In the genomic region with DNA sequence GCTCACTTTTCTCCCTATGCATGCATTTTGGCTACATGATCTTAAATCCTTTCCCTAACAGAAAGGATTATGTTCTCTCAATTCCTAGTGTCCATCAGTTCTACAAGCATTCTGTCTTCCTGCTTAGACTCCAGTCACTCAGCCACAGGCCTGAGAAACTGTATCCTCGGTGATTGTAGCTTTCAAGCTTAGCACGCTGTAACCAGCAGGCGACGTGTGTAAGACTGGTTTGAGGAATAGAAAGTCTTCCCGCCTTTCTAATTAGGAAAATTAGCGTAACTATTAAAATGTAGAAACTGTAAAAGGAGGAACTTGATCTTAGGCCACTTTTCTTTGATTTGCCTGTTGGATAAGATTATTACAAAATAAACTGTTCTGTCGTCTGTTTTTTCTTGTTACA, we compare ENCODE assay signal across 23 mouse cellular contexts. TPM values are rescaled to one million over a fixed set of nuclear protein-coding genes. Genes with fewer than 3 reads are reported as not detected.
DNase-seq lines count a peak whose midpoint lies in the region; ATAC-seq and TF ChIP-seq lines count a peak whose summit lies in the region.
"Had no signal": no experiment of that assay in that cellular context is flagged by ENCODE, and none has a peak within 500 bp of the region (broad histone marks: within the 10 kb centered on the region; RNA-seq: fewer than 3 reads in every experiment).

No protein-coding gene starts in this region.

- H3K4me2 ChIP-seq in liver, embryonic 13.5 days, result no peak overlapping the region
- no peak overlapping the region for H3K4me2 ChIP-seq in liver, embryonic 12.5 days
- H3K4me2 ChIP-seq: embryonic facial prominence, embryonic 13.5 days; forebrain, embryonic 13.5 days; intestine, embryonic 15.5 days; neural tube, embryonic 15.5 days had no signal

- ATAC-seq in liver, embryonic 13.5 days (ENCODE audit: low read depth), result no peak
- ATAC-seq in liver, embryonic 12.5 days, result no peak
- peak; percentile 38 for ATAC-seq in megakaryocyte progenitor cell, adult 5-6 weeks (replicated peaks; ENCODE audit: poor library complexity)
- ATAC-seq: forebrain, embryonic 13.5 days; hindbrain, embryonic 16.5 days; intestine, embryonic 15.5 days had no signal

- H3K27me3 ChIP-seq in liver, embryonic 13.5 days, result no peaks in the 10 kb centered on the region
- no peaks in the 10 kb centered on the region for H3K27me3 ChIP-seq in liver, embryonic 12.5 days (replicated peaks)
- H3K27me3 ChIP-seq: embryonic facial prominence, embryonic 13.5 days; forebrain, embryonic 13.5 days; intestine, embryonic 15.5 days; neural tube, embryonic 15.5 days had no signal

- no peak for DNase-seq in liver, embryonic 13.5 days
- peak; percentile 61 for DNase-seq in A20 (ENCODE audit: low read depth, low spot score)
- no peak for DNase-seq in right cerebral cortex, postnatal 10 days (ENCODE audit: low spot score in 2 of 2)
- DNase-seq in adipocyte (ENCODE audit: low spot score), result no peak
- DNase-seq: adrenal gland, adult 2 months; gastrocnemius, postnatal 36 days; kidney, adult 9 months; kidney, postnatal 25 days; lung, adult 18-20 months; lung, postnatal 10 days; right cerebral cortex, postnatal 25 days; thymus, adult 2 months had no signal

- no peak for TF ChIP-seq CTCF in bone marrow macrophage, adult 2 months (IDR thresholded peaks at IDR 0.05; ENCODE audit: low read depth, low read length)

- H3K4me3 ChIP-seq in liver, embryonic 13.5 days (replicated peaks), result no peak overlapping the region
- H3K4me3 ChIP-seq in liver, embryonic 12.5 days, result no peak overlapping the region
- H3K4me3 ChIP-seq in bone marrow macrophage, adult 2 months (ENCODE audit: insufficient read depth, low read length), result no peak overlapping the region
- H3K4me3 ChIP-seq: embryonic facial prominence, embryonic 13.5 days; forebrain, embryonic 13.5 days; hindbrain, embryonic 10.5 days; intestine, embryonic 15.5 days; layer of hippocampus, adult 2 months; neural tube, embryonic 15.5 days had no signal

- H3K9me3 ChIP-seq in liver, embryonic 13.5 days (replicated peaks), result no peaks in the 10 kb centered on the region
- H3K9me3 ChIP-seq in liver, embryonic 12.5 days (replicated peaks), result no peaks in the 10 kb centered on the region
- H3K9me3 ChIP-seq: embryonic facial prominence, embryonic 13.5 days; forebrain, embryonic 13.5 days; hindbrain, embryonic 10.5 days; intestine, embryonic 15.5 days; neural tube, embryonic 15.5 days had no signal

- 82% methylated on average over 7 of the region's 7 CpGs for whole genome bisulfite sequencing in liver, embryonic 13.5 days (ENCODE audit: insufficient replicate concordance)
- WGBS in liver, embryonic 12.5 days (ENCODE audit: insufficient replicate concordance), result 79% methylated on average over 7 of the region's 7 CpGs

- H3K36me3 ChIP-seq in liver, embryonic 13.5 days, result peaks cover 13% of the 10 kb centered on the region; the same call in 1 of the 2 replicates
- peaks cover 32% of the 10 kb centered on the region for H3K36me3 ChIP-seq in liver, embryonic 12.5 days
- H3K36me3 ChIP-seq: intestine, embryonic 15.5 days; neural tube, embryonic 15.5 days had no signal

- H3K9ac ChIP-seq in liver, embryonic 13.5 days, result peak overlapping the region; percentile 16; the same call in 1 of the 2 replicates
- no peak overlapping the region for H3K9ac ChIP-seq in liver, embryonic 12.5 days
- H3K9ac ChIP-seq: embryonic facial prominence, embryonic 13.5 days; forebrain, embryonic 13.5 days; intestine, embryonic 15.5 days; neural tube, embryonic 15.5 days had no signal

- peak overlapping the region; percentile 45; the same call in 1 of the 2 replicates for H3K27ac ChIP-seq in liver, embryonic 13.5 days
- no peak overlapping the region for H3K27ac ChIP-seq in liver, embryonic 12.5 days
- peak overlapping the region; percentile 17; the same call in 1 of the 2 replicates for H3K27ac ChIP-seq in bone marrow macrophage, adult 2 months (ENCODE audit: insufficient read depth, low read depth, low read length)
- H3K27ac ChIP-seq: embryonic facial prominence, embryonic 13.5 days; forebrain, embryonic 13.5 days; hindbrain, embryonic 10.5 days; intestine, embryonic 15.5 days; layer of hippocampus, adult 2 months; neural tube, embryonic 15.5 days; stomach, postnatal 0 days had no signal

- TF ChIP-seq POLR2A in bone marrow macrophage, adult 2 months (IDR thresholded peaks at IDR 0.05; ENCODE audit: borderline replicate concordance, low read depth, low read length), result no peak

- peaks cover 85% of the 10 kb centered on the region for H3K4me1 ChIP-seq in liver, embryonic 13.5 days (replicated peaks)
- H3K4me1 ChIP-seq in liver, embryonic 12.5 days, result peaks cover 86% of the 10 kb centered on the region
- peaks cover 37% of the 10 kb centered on the region for H3K4me1 ChIP-seq in bone marrow macrophage, adult 2 months (ENCODE audit: control insufficient read depth, insufficient read depth, low read length)

RNA-seq across cellular contexts. Expression of a gene that starts 9.5 kb away (rescaled TPM):
- polyA plus RNA-seq in liver, embryonic 13.5 days (2015; fragmentation: Nextera tagmentation; extraction: Ambion mirVana), result 9.8 and 10.1 TPM in 2 replicates
- polyA plus RNA-seq in liver, embryonic 12.5 days (2016; fragmentation: Nextera tagmentation; extraction: Ambion mirVana), result 11.3 and 12.0 TPM in 2 replicates
- polyA plus RNA-seq in bone marrow macrophage, adult 2 months (2012; ENCODE audit: insufficient read depth, insufficient read length, missing spikeins), result 10.8 and 11.8 TPM in 2 replicates
- total RNA-seq in megakaryocyte progenitor cell, adult 5-6 weeks (2015), result 37.9 and 38.3 TPM in 2 replicates
- 62.1 and 68.0 TPM in 2 replicates for total RNA-seq in megakaryocyte progenitor cell, adult 5-6 weeks (2017)

RNA-seq across cellular contexts. Expression of a gene that starts 39.3 kb away (rescaled TPM):
- polyA plus RNA-seq in liver, embryonic 13.5 days (2015; fragmentation: Nextera tagmentation; extraction: Ambion mirVana), result 64.6 and 68.2 TPM in 2 replicates
- 60.7 and 65.5 TPM in 2 replicates for polyA plus RNA-seq in liver, embryonic 12.5 days (2016; fragmentation: Nextera tagmentation; extraction: Ambion mirVana)
- polyA plus RNA-seq in bone marrow macrophage, adult 2 months (2012; ENCODE audit: insufficient read depth, insufficient read length, missing spikeins), result 75.3 and 89.0 TPM in 2 replicates
- 161 and 177 TPM in 2 replicates for total RNA-seq in megakaryocyte progenitor cell, adult 5-6 weeks (2015)
- total RNA-seq in megakaryocyte progenitor cell, adult 5-6 weeks (2017), result 126 and 144 TPM in 2 replicates

RNA-seq across cellular contexts. Expression of a gene that starts 60.0 kb away (rescaled TPM):
- polyA plus RNA-seq in liver, embryonic 13.5 days (2015; fragmentation: Nextera tagmentation; extraction: Ambion mirVana), result 140 and 149 TPM in 2 replicates
- 162 and 173 TPM in 2 replicates for polyA plus RNA-seq in liver, embryonic 12.5 days (2016; fragmentation: Nextera tagmentation; extraction: Ambion mirVana)
- 29.6 and 33.5 TPM in 2 replicates for polyA plus RNA-seq in bone marrow macrophage, adult 2 months (2012; ENCODE audit: insufficient read depth, insufficient read length, missing spikeins)
- 118 and 130 TPM in 2 replicates for total RNA-seq in megakaryocyte progenitor cell, adult 5-6 weeks (2015)
- 108 and 134 TPM in 2 replicates for total RNA-seq in megakaryocyte progenitor cell, adult 5-6 weeks (2017)
